Mouse (Mus musculus) embryonic fibroblast, embryonic 13.5 days (primary cell): Measurements from ENCODE around the gene Rrad. TPM values are rescaled to one million over a fixed set of nuclear protein-coding genes. Genes with fewer than 3 reads are reported as not detected.
"Not testable (repeated sequence)": the region's sequence is repeated elsewhere in the genome, so short reads cannot be mapped to it uniquely, and the experiment has no call there.

Source experiments
- H3K27ac ChIP-seq: 2 replicates; pipeline ENCODE4 v1.5.1; 2012; ENCODE audit warnings: low read length, control low read depth, inconsistent platforms; ENCODE audit not compliant: insufficient read depth
- H3K4me1 ChIP-seq: 2 replicates; pipeline ENCODE4 v1.6.1; 2011; ENCODE audit warnings: low read length; ENCODE audit not compliant: control insufficient read depth, insufficient read depth
- H3K4me3 ChIP-seq: 2 replicates; pipeline ENCODE4 v1.5.1; 2011; ENCODE audit warnings: mild to moderate bottlenecking, control low read depth, low read length; ENCODE audit not compliant: insufficient read depth
- CTCF ChIP-seq: IDR thresholded peaks from 2 replicates; pipeline ENCODE4 v1.5.1; 2011; ENCODE audit warnings: mild to moderate bottlenecking, control low read depth, low read length, moderate library complexity, borderline replicate concordance; ENCODE audit not compliant: insufficient read depth
- POLR2A ChIP-seq: IDR thresholded peaks from 2 replicates; pipeline ENCODE4 v1.6.1; 2011; ENCODE audit warnings: low read depth, mild to moderate bottlenecking, control low read depth, low read length, moderate library complexity
- polyA plus RNA-seq: library from polyadenylated mRNA; stranded (reverse); fragments of >200 nt; gene quantifications from 2 replicates; pipeline ENCODE4 v1.2.4, GENCODE M21; 2011; ENCODE audit warnings: low read depth; ENCODE audit not compliant: missing spikeins, insufficient read length

Rrad gene
- polyA plus RNA-seq, result 4.9 and 7.2 TPM in 2 replicates

- peaks cover 11% of the 10 kb centered on the region for H3K4me1 ChIP-seq
- peak; percentile 51; the same call in 1 of the 2 replicates for TF ChIP-seq POLR2A
- no peak for TF ChIP-seq CTCF
- H3K27ac ChIP-seq, result 0 out of 2 replicates have a peak within 1 kb of the TSS, but pooled peaks have one; percentile 1
- H3K4me3 ChIP-seq, result peak within 1 kb of the TSS; percentile 58
Observed at GRCm38 (mm10) chr8:104630981-104631663, at the start of gene Rrad. Gene Rrad (minus strand): TSS chr8:104631327.

- TF ChIP-seq POLR2A (no peak), CTCF (no peak)
- Histone ChIP-seq H3K27ac (no peak overlapping the region), H3K4me1 (no peaks in the 10 kb centered on the region), H3K4me3 (no peak overlapping the region)
Observed at GRCm38 (mm10) chr8:104655614-104656013, 24.5 kb upstream of the Rrad start.

GRCm38 (mm10) chr8:104654984-104655383 lies 23.9 kb upstream of the Rrad start:
- Histone ChIP-seq H3K27ac (no peak overlapping the region), H3K4me1 (no peaks in the 10 kb centered on the region), H3K4me3 (no peak overlapping the region)
- peak; percentile 67; the same call in 1 of the 2 replicates for TF ChIP-seq CTCF
- no peak for TF ChIP-seq POLR2A

GRCm38 (mm10) chr8:104644187-104644586 lies 13.1 kb upstream of the Rrad start:
- H3K27ac ChIP-seq, H3K4me1 ChIP-seq, H3K4me3 ChIP-seq: not testable (repeated sequence)

- TF ChIP-seq POLR2A, result 0 out of 2 replicates have a peak, but pooled peaks have one; percentile 30
- TF ChIP-seq CTCF, result no peak
- Histone ChIP-seq H3K27ac (no peak overlapping the region), H3K4me3 (peak overlapping the region; percentile 86; the same call in 1 of the 2 replicates), H3K4me1 (peaks cover 4% of the 10 kb centered on the region; the same call in 1 of the 2 replicates)
Observed at GRCm38 (mm10) chr8:104642324-104642654, 11.2 kb upstream of the Rrad start.

GRCm38 (mm10) chr8:104641426-104642323 lies 10.5 kb upstream of the Rrad start, which contains the start of gene Ciao2b:
Gene Ciao2b (minus strand): TSS chr8:104641965.
- TF ChIP-seq CTCF (no peak), POLR2A (peak; percentile 71)
- Histone ChIP-seq H3K4me1 (peaks cover 4% of the 10 kb centered on the region; the same call in 1 of the 2 replicates), H3K27ac (peak within 1 kb of the TSS; percentile 21; the same call in 1 of the 2 replicates), H3K4me3 (peak within 1 kb of the TSS; percentile 86)

GRCm38 (mm10) chr8:104640831-104641370 lies 9.8 kb upstream of the Rrad start:
- Histone ChIP-seq H3K4me3 (peak overlapping the region; percentile 86), H3K27ac (no peak overlapping the region), H3K4me1 (peaks cover 4% of the 10 kb centered on the region; the same call in 1 of the 2 replicates)
- no peak for TF ChIP-seq CTCF

- TF ChIP-seq POLR2A (no peak), CTCF (no peak)
- H3K27ac ChIP-seq, result no peak overlapping the region
- peaks cover 4% of the 10 kb centered on the region; the same call in 1 of the 2 replicates for H3K4me1 ChIP-seq
- peak overlapping the region; percentile 86 for H3K4me3 ChIP-seq
Observed at GRCm38 (mm10) chr8:104640241-104640640, 9.1 kb upstream of the Rrad start.

- no peak overlapping the region for H3K4me3 ChIP-seq
- H3K4me1 ChIP-seq, result peaks cover 4% of the 10 kb centered on the region; the same call in 1 of the 2 replicates
- H3K27ac ChIP-seq, result no peak overlapping the region
- no peak for TF ChIP-seq CTCF
- no peak for TF ChIP-seq POLR2A
Observed at GRCm38 (mm10) chr8:104638010-104638409, 6.9 kb upstream of the Rrad start.

GRCm38 (mm10) chr8:104635004-104635710 lies 4.0 kb upstream of the Rrad start:
- H3K4me1 ChIP-seq, result peaks cover 4% of the 10 kb centered on the region
- no peak overlapping the region for H3K27ac ChIP-seq
- no peak for TF ChIP-seq POLR2A
- no peak for TF ChIP-seq CTCF
- no peak overlapping the region for H3K4me3 ChIP-seq
